Mouse (Mus musculus) kidney, embryonic 16.5 days (tissue): ENCODE results near the gene Gm29427. TPM values are rescaled to one million over a fixed set of nuclear protein-coding genes. Genes with fewer than 3 reads are reported as not detected.

Experiments used
- ATAC-seq: fragments of 200-750 bp; cut with Nextera tagmentation; 2 replicates; pipeline ENCODE4 v1.8.0; 2017; ENCODE audit warnings: moderate TSS enrichment; ENCODE audit not compliant: low FRiP score, low TSS enrichment
- H3K27ac ChIP-seq: fragments of 300-500 bp; sonication (generic); 2 replicates; pipeline ENCODE4 v1.5.1; 2014; ENCODE audit warnings: low read length
- H3K27me3 ChIP-seq: fragments of 300-500 bp; sonication (generic); 2 replicates; pipeline ENCODE4 v1.6.1; 2014; ENCODE audit warnings: low read length, control low read depth, mixed read lengths; ENCODE audit not compliant: insufficient read depth
- H3K36me3 ChIP-seq: fragments of 300-500 bp; sonication (generic); 2 replicates; pipeline ENCODE4 v1.6.1; 2014; ENCODE audit warnings: low read length, control low read depth, mixed read lengths; ENCODE audit not compliant: insufficient read depth
- H3K4me1 ChIP-seq: fragments of 300-500 bp; sonication (generic); 2 replicates; pipeline ENCODE4 v1.6.1; 2014; ENCODE audit warnings: low read length, control low read depth, mixed read lengths; ENCODE audit not compliant: insufficient read depth
- H3K4me2 ChIP-seq: fragments of 300-500 bp; sonication (generic); replicated peaks from 2 replicates; pipeline ENCODE4 v1.6.1; 2014; ENCODE audit warnings: low read depth, low read length
- H3K4me3 ChIP-seq: fragments of 300-500 bp; sonication (generic); 2 replicates; pipeline ENCODE4 v1.5.1; 2014; ENCODE audit warnings: mild to moderate bottlenecking, low read length
- H3K9ac ChIP-seq: fragments of 300-500 bp; sonication (generic); replicated peaks from 2 replicates; pipeline ENCODE4 v1.6.1; 2014; ENCODE audit warnings: low read length
- H3K9me3 ChIP-seq: fragments of 300-500 bp; sonication (generic); 2 replicates; pipeline ENCODE4 v1.6.1; 2016; ENCODE audit warnings: low read length, control low read depth
- WGBS: fragments of 180-500 bp; shearing (Covaris S2); extraction: QIAGEN DNeasy Blood & Tissue Kit; methylation state at CpG from one replicate; pipeline ENCODE4 v1.1.7; 2014; 5-methylcytosine and 5-hydroxymethylcytosine counted together
- polyA plus RNA-seq: library from polyadenylated mRNA; unstranded; fragments of >200 nt; fragmentation: Nextera tagmentation; extraction: Ambion mirVana; gene quantifications from 2 replicates; pipeline ENCODE4 v1.2.1, GENCODE M21; 2015

Gm29427 gene
- polyA plus RNA-seq, 1 experiment from 2014 or later = not detected

GRCm38 (mm10) chr1:130716513-130717290, 1.1 kb upstream of the Gm29427 start:
- Histone ChIP-seq H3K9me3 (no peaks in the 10 kb centered on the region), H3K4me3 (peak overlapping the region; percentile 91), H3K4me2 (peak overlapping the region; percentile 93), H3K36me3 (0 out of 2 replicates have a peak, but pooled peaks cover 3% of the 10 kb centered on the region), H3K27ac (peak overlapping the region; percentile 78), H3K27me3 (no peaks in the 10 kb centered on the region), H3K9ac (peak overlapping the region; percentile 88), H3K4me1 (peaks cover 11% of the 10 kb centered on the region)
- under 1% methylated on average over 42 of the region's 42 CpGs for WGBS
- ATAC-seq = peak; percentile 14

GRCm38 (mm10) chr1:130716218-130716512, 566 bp upstream of the Gm29427 start:
- Histone ChIP-seq H3K9me3 (no peaks in the 10 kb centered on the region), H3K4me1 (peaks cover 11% of the 10 kb centered on the region), H3K4me2 (peak overlapping the region; percentile 93), H3K9ac (peak overlapping the region; percentile 88), H3K27me3 (no peaks in the 10 kb centered on the region), H3K36me3 (0 out of 2 replicates have a peak, but pooled peaks cover 3% of the 10 kb centered on the region), H3K4me3 (peak overlapping the region; percentile 91), H3K27ac (peak overlapping the region; percentile 78)
- 0% methylated on average over 3 of the region's 3 CpGs for WGBS
- ATAC-seq = peak; percentile 17

DNA sequence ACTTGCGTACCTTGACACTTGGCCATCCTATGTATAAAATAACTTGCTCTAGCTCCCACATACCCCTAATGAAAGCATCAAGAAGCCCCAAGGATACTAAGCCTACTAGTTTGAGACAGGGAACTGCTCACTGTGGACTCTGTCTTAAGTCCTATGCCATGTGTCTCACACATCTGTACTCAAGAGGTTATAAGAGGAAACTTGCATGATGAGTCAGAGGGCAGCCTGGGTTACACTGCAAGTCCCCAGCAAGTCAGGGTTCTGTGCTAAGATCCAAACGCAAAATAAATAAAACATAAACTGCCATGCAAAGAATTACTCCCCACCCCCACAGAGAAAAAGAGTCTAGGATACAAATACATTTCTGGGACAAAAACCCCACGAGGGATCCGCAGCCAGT, 1.6 kb downstream of the Gm29427 start:
- no peak overlapping the region for H3K27ac ChIP-seq
- H3K9ac ChIP-seq = no peak overlapping the region
- H3K4me1 ChIP-seq = peaks cover 9% of the 10 kb centered on the region
- no peaks in the 10 kb centered on the region for H3K27me3 ChIP-seq
- no peak overlapping the region for H3K4me2 ChIP-seq
- WGBS = 83% methylated on average over 4 of the region's 4 CpGs
- H3K36me3 ChIP-seq = no peaks in the 10 kb centered on the region
- no peak overlapping the region for H3K4me3 ChIP-seq
- ATAC-seq = no peak
- H3K9me3 ChIP-seq = no peaks in the 10 kb centered on the region

DNA sequence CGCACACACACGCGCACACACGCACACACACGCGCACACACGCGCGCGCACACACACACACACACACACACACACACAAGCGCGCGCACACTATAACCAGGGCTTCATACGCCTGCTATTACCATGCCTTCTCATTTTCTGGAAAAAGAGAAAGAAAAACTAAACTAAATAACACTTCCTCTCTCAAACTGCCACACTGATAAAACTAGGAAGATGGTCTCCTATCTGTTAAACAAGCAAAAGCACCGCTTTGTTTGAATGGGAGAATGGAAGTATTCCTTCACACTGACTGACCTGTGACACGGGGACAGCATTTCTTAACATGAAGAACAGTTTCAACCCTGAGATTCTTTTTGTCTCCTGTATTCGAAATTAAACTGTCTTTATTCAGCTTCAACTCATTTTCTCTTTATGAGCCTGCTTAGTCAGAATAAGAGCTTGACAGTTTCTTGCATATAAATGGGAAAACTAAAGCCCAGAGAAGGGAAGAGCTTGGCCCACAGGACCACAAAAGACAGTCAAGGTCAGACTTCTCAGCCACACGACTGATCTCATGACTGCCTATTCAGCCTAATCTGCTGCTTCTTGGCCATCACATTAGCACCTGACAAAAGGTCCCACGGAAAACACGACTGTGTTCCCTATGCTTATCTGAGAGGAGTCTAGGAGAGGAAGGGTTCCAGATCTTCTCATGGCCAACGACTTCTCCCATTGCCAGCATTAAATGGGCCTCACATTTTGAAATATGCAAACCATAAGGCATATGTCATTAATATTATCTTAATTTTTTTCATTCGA, 5.1 kb downstream of the Gm29427 start:
- no peak overlapping the region for H3K4me3 ChIP-seq

GRCm38 (mm10) chr1:130703613-130704012, 12.0 kb downstream of the Gm29427 start:
- ATAC-seq = no peak
- Histone ChIP-seq H3K9ac (no peak overlapping the region), H3K4me1 (no peaks in the 10 kb centered on the region), H3K4me2 (no peak overlapping the region), H3K9me3 (no peaks in the 10 kb centered on the region), H3K27ac (no peak overlapping the region), H3K27me3 (no peaks in the 10 kb centered on the region), H3K36me3 (peaks cover 30% of the 10 kb centered on the region), H3K4me3 (no peak overlapping the region)
- WGBS = 76% methylated on average over 2 of the region's 2 CpGs

More for the DNA sequence above, 5.1 kb downstream of the Gm29427 start:
- 90% methylated on average over 22 of the region's 22 CpGs for WGBS
- no peak overlapping the region for H3K9ac ChIP-seq
- no peak for ATAC-seq
- no peaks in the 10 kb centered on the region for H3K27me3 ChIP-seq
- H3K27ac ChIP-seq = no peak overlapping the region
- H3K9me3 ChIP-seq = no peaks in the 10 kb centered on the region
- no peak overlapping the region for H3K4me2 ChIP-seq
- no peaks in the 10 kb centered on the region for H3K4me1 ChIP-seq
- peaks cover 9% of the 10 kb centered on the region; the same call in 1 of the 2 replicates for H3K36me3 ChIP-seq

DNA sequence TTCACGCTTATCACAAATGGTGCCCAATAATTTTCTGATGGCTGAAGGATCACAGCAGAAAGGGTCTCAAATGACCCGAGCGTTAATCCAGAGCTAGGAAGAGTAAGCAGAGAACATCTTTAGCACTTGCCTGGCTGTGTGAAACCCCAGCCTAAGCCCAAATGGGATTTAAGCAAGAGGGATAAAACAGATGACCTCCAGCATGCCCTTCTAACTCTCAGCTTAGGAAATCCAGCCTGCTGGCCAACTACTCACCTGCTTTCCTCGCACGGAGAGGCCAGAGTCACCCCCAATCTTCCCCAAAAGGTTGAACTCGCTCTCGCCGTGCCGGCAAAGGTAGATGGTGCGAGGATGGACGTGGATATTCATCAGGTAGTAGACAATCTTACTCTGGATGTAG, 13.6 kb downstream of the Gm29427 start:
- WGBS = 93% methylated on average over 11 of the region's 11 CpGs
- H3K36me3 ChIP-seq = peaks cover 31% of the 10 kb centered on the region

DNA sequence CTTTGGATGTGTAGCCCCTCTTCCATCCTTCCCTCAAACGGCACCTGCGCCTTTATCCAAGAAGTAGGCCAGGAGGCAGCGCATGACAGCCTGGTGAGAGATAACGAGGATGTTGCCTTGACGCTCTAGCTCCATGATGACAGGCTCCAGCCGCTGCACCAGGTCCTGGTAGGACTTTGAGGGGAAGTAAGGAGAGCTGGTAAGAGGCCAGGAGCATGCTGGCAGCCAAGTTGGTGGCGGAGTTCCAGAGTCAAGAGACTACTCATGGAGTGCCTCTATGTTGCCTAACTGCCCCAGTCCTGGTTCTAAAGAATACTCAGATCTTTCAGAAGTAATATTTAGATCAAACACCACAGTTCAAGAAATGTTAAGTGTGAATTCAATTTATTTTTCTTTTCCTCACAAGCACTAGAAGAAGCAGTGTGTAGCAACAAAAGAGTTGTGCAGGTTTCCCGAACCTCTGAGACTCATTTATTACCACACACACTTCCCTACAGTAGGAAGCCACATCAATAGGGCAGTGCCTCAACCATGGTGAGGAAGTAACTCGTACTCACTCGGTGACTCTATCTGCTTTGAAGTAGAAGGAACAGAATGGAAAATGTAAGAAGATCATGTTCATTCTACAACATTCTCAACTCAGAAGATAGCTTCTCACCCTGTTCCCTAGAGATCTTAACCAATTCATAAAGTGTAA, 15.5 kb downstream of the Gm29427 start:
- Histone ChIP-seq H3K9ac (no peak overlapping the region), H3K36me3 (peaks cover 29% of the 10 kb centered on the region), H3K4me3 (no peak overlapping the region), H3K9me3 (no peaks in the 10 kb centered on the region), H3K27ac (no peak overlapping the region), H3K4me1 (no peaks in the 10 kb centered on the region), H3K4me2 (no peak overlapping the region), H3K27me3 (no peaks in the 10 kb centered on the region)
- WGBS = 92% methylated on average over 10 of the region's 10 CpGs
- ATAC-seq = no peak

More for the DNA sequence above, 13.6 kb downstream of the Gm29427 start:
- H3K9me3 ChIP-seq = no peaks in the 10 kb centered on the region
- no peak overlapping the region for H3K4me3 ChIP-seq
- no peaks in the 10 kb centered on the region for H3K4me1 ChIP-seq
- H3K9ac ChIP-seq = no peak overlapping the region
- no peak overlapping the region for H3K4me2 ChIP-seq
- ATAC-seq = no peak
- no peaks in the 10 kb centered on the region for H3K27me3 ChIP-seq
- no peak overlapping the region for H3K27ac ChIP-seq

DNA sequence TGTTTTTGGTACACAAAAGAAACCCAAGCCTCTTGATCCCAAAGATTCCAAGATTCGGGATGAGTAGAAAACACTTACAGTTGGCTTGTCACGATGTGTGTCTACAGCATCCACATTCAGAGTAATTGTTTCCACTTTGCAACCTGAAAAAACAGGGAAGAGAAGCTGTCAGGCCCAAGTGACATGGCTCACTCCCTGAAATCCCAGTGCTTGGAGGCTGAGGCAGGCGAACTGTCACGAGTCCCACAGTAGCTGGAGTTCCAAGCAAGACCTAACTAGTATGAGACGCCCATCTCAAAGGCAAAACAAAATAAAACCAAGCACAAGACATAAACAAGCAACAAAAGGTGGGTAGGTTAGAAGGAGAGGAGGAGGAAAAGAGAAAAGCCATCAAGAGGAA, 17.0 kb downstream of the Gm29427 start:
- H3K27ac ChIP-seq = no peak overlapping the region
- H3K36me3 ChIP-seq = peaks cover 29% of the 10 kb centered on the region
- H3K9me3 ChIP-seq = no peaks in the 10 kb centered on the region
- WGBS = 91% methylated on average over 5 of the region's 5 CpGs
- H3K4me3 ChIP-seq = no peak overlapping the region
- no peak overlapping the region for H3K9ac ChIP-seq
- no peaks in the 10 kb centered on the region for H3K4me1 ChIP-seq
- H3K27me3 ChIP-seq = no peaks in the 10 kb centered on the region
- ATAC-seq = no peak
- no peak overlapping the region for H3K4me2 ChIP-seq

DNA sequence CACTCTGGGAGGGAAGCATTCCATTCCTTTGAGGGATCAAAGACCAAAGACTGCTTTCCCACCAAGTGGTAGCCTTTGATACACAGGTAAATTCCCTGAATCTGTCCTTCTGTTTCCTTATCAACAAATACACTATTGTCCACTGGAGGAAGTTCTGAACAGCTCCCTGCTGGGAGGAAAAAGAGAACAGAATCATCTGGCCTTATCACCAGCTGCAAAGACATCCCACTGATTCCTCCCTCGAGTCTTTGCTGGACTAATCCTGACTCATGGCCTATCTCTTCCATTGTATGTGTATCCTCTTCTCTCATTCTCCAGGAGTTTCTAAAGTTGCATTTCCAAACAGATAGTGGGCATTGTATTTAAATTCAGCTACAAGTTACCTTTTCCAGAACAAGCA, 31.7 kb downstream of the Gm29427 start:
- Histone ChIP-seq H3K9me3 (no peaks in the 10 kb centered on the region), H3K9ac (no peak overlapping the region), H3K4me1 (no peaks in the 10 kb centered on the region), H3K4me3 (no peak overlapping the region), H3K27ac (no peak overlapping the region), H3K4me2 (no peak overlapping the region), H3K36me3 (0 out of 2 replicates have a peak, but pooled peaks cover 3% of the 10 kb centered on the region), H3K27me3 (no peaks in the 10 kb centered on the region)
- ATAC-seq = no peak
- WGBS = 67% methylated on average over 1 of the region's 1 CpGs
